Mouse (Mus musculus): ENCODE data around the gene Lrfn1.

The Lrfn1 gene

DNA sequence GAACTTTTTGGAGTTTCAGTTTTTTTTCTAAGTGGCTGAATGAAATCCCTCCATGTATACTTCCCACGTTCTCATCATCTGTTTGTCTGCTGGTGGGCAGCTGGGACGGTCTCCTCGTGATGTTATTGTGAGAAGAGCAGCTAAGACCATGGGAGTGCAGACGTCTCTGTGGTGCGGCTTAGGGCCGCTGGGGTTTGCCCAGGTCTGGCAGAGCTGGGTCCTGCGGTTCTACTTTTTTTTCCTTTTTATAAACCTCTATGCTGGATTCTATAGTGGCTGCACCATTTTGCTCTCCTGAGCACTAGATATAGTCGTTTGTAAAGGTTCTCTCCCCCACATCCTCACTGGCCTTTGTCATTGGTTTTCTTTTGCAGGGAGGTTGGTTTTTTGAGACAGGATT, 59.7 kb downstream of the Lrfn1 start:
- DNase-seq = no peak

Data from lung, postnatal 36 days (tissue).